Mouse (Mus musculus) forebrain, embryonic 11.5 days (tissue): ENCODE results near the gene Sphkap. TPM values are rescaled to one million over a fixed set of nuclear protein-coding genes. Genes with fewer than 3 reads are reported as not detected.

Source experiments
- ATAC-seq: fragments of 200-750 bp; cut with Nextera tagmentation; replicated peaks from 2 replicates; pipeline ENCODE4 v1.8.0; 2017; ENCODE audit warnings: moderate TSS enrichment; ENCODE audit not compliant: low FRiP score
- DNase-seq: peaks from one replicate; pipeline ENCODE4 v3.0.0-alpha.2; 2017; ENCODE audit warnings: low spot score
- H3K27ac ChIP-seq: fragments of 300-500 bp; sonication (generic); 2 replicates; pipeline ENCODE4 v1.5.1; 2014; ENCODE audit warnings: low read depth, low read length
- H3K27me3 ChIP-seq: fragments of 300-500 bp; sonication (generic); 2 replicates; pipeline ENCODE4 v1.6.1; 2014; ENCODE audit warnings: mild to moderate bottlenecking, low read length, mixed read lengths; ENCODE audit not compliant: control insufficient read depth, insufficient read depth
- H3K36me3 ChIP-seq: fragments of 300-500 bp; sonication (generic); 2 replicates; pipeline ENCODE4 v1.6.1; 2014; ENCODE audit warnings: mild to moderate bottlenecking, low read length, moderate library complexity, mixed read lengths; ENCODE audit not compliant: control insufficient read depth, insufficient read depth
- H3K4me1 ChIP-seq: fragments of 300-500 bp; sonication (generic); replicated peaks from 2 replicates; pipeline ENCODE4 v1.6.1; 2014; ENCODE audit warnings: low read length, mixed read lengths; ENCODE audit not compliant: control insufficient read depth, insufficient read depth
- H3K4me2 ChIP-seq: fragments of 300-500 bp; sonication (generic); 2 replicates; pipeline ENCODE4 v1.6.1; 2014; ENCODE audit warnings: low read depth, mild to moderate bottlenecking, low read length, moderate library complexity, mixed read lengths; ENCODE audit not compliant: severe bottlenecking
- H3K4me3 ChIP-seq: fragments of 300-500 bp; sonication (generic); 2 replicates; pipeline ENCODE4 v1.5.1; 2014; ENCODE audit warnings: low read depth, low read length
- H3K9ac ChIP-seq: fragments of 300-500 bp; sonication (generic); 2 replicates; pipeline ENCODE4 v1.6.1; 2014; ENCODE audit warnings: low read length
- H3K9me3 ChIP-seq: fragments of 300-500 bp; sonication (generic); 2 replicates; pipeline ENCODE4 v1.6.1; 2016; ENCODE audit warnings: low read length, mixed read lengths; ENCODE audit not compliant: control insufficient read depth
- whole genome bisulfite sequencing: fragments of 180-500 bp; shearing (Covaris S2); extraction: QIAGEN DNeasy Blood & Tissue Kit; methylation state at CpG from one replicate; pipeline ENCODE4 v1.1.7; 2014; 5-methylcytosine and 5-hydroxymethylcytosine counted together
- polyA plus RNA-seq: library from polyadenylated mRNA; unstranded; fragments of >200 nt; fragmentation: Nextera tagmentation; extraction: Ambion mirVana; gene quantifications from 2 replicates; pipeline ENCODE4 v1.2.1, GENCODE M21; 2014

The Sphkap gene
- polyA plus RNA-seq, 1 experiment from 2014 or later: 1.1 TPM

GRCm38 (mm10) chr1:83395559-83395958 lies 12.4 kb downstream of the Sphkap start:
- Histone ChIP-seq H3K9me3 (no peaks in the 10 kb centered on the region), H3K4me3 (no peak overlapping the region), H3K36me3 (no peaks in the 10 kb centered on the region), H3K4me1 (no peaks in the 10 kb centered on the region), H3K9ac (no peak overlapping the region), H3K4me2 (no peak overlapping the region), H3K27ac (no peak overlapping the region), H3K27me3 (no peaks in the 10 kb centered on the region)
- ATAC-seq (no peak), DNase-seq (no peak)
- 82% methylated on average over 5 of the region's 5 CpGs for WGBS

GRCm38 (mm10) chr1:83389419-83389818 lies 18.6 kb downstream of the Sphkap start:
- no peak overlapping the region for H3K27ac ChIP-seq
- DNase-seq (no peak), ATAC-seq (no peak)
- H3K9ac ChIP-seq: no peak overlapping the region
- H3K4me3 ChIP-seq: no peak overlapping the region
- no peaks in the 10 kb centered on the region for H3K27me3 ChIP-seq
- no peaks in the 10 kb centered on the region for H3K4me1 ChIP-seq
- WGBS: 62% methylated on average over 4 of the region's 4 CpGs
- H3K36me3 ChIP-seq: no peaks in the 10 kb centered on the region
- H3K4me2 ChIP-seq: no peak overlapping the region
- H3K9me3 ChIP-seq: no peaks in the 10 kb centered on the region

- Histone ChIP-seq H3K27me3 (no peaks in the 10 kb centered on the region), H3K27ac (no peak overlapping the region), H3K4me3 (no peak overlapping the region), H3K36me3 (no peaks in the 10 kb centered on the region), H3K9ac (no peak overlapping the region), H3K9me3 (no peaks in the 10 kb centered on the region), H3K4me1 (no peaks in the 10 kb centered on the region), H3K4me2 (no peak overlapping the region)
- no peak for DNase-seq
- ATAC-seq: no peak
- 84% methylated on average over 1 of the region's 1 CpGs for WGBS
Measured at GRCm38 (mm10) chr1:83377404-83377803, 30.6 kb downstream of the Sphkap start.

DNA sequence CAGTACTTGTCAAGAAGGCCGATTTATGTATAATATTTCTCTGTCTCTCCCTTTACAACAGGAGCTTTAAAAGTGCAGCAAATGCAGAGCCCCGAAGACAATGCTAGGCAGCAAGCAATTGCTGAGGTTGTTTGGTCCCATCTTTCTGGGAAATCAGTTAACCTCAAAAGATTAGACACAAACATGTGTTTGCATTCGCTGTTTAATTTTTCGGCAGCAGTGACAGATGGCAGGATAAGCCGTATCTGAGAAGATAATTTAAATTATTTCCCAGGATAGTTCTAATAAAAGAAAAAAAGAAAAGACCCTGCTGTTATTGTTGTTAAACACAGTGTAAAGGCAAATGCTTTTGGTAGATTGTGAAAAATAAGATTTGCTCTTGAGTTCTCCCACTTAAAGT lies 41.5 kb downstream of the Sphkap start:
- no peaks in the 10 kb centered on the region for H3K9me3 ChIP-seq
- no peak overlapping the region for H3K27ac ChIP-seq
- H3K4me2 ChIP-seq: no peak overlapping the region
- no peak overlapping the region for H3K9ac ChIP-seq
- H3K36me3 ChIP-seq: no peaks in the 10 kb centered on the region
- no peak for DNase-seq
- WGBS: 93% methylated on average over 5 of the region's 5 CpGs
- H3K4me1 ChIP-seq: no peaks in the 10 kb centered on the region
- no peak overlapping the region for H3K4me3 ChIP-seq
- no peaks in the 10 kb centered on the region for H3K27me3 ChIP-seq
- ATAC-seq: no peak

GRCm38 (mm10) chr1:83362168-83362567 lies 45.8 kb downstream of the Sphkap start:
- no peaks in the 10 kb centered on the region for H3K9me3 ChIP-seq
- H3K4me3 ChIP-seq: no peak overlapping the region
- ATAC-seq (no peak), DNase-seq (no peak)
- H3K27me3 ChIP-seq: no peaks in the 10 kb centered on the region
- 78% methylated on average over 6 of the region's 6 CpGs for WGBS
- H3K27ac ChIP-seq: no peak overlapping the region
- H3K36me3 ChIP-seq: no peaks in the 10 kb centered on the region
- no peak overlapping the region for H3K4me2 ChIP-seq
- no peaks in the 10 kb centered on the region for H3K4me1 ChIP-seq
- no peak overlapping the region for H3K9ac ChIP-seq

- Histone ChIP-seq H3K9me3 (no peaks in the 10 kb centered on the region), H3K27me3 (no peaks in the 10 kb centered on the region), H3K4me2 (no peak overlapping the region), H3K4me1 (no peaks in the 10 kb centered on the region), H3K36me3 (no peaks in the 10 kb centered on the region), H3K27ac (no peak overlapping the region), H3K4me3 (no peak overlapping the region), H3K9ac (no peak overlapping the region)
- ATAC-seq (no peak), DNase-seq (no peak)
- WGBS: 77% methylated on average over 1 of the region's 1 CpGs
Measured at GRCm38 (mm10) chr1:83346453-83346852, 61.5 kb downstream of the Sphkap start.

- H3K9me3 ChIP-seq: no peaks in the 10 kb centered on the region
- H3K4me2 ChIP-seq: no peak overlapping the region
- no peaks in the 10 kb centered on the region for H3K4me1 ChIP-seq
- DNase-seq (no peak), ATAC-seq (peak; percentile 44; the same call in 1 of the 2 replicates)
- no peaks in the 10 kb centered on the region for H3K36me3 ChIP-seq
- 70% methylated on average over 14 of the region's 14 CpGs for WGBS
- no peak overlapping the region for H3K27ac ChIP-seq
- H3K27me3 ChIP-seq: no peaks in the 10 kb centered on the region
- H3K4me3 ChIP-seq: no peak overlapping the region
- no peak overlapping the region for H3K9ac ChIP-seq
Measured at GRCm38 (mm10) chr1:83345572-83345971, 62.4 kb downstream of the Sphkap start.

GRCm38 (mm10) chr1:83345069-83345468 lies 62.9 kb downstream of the Sphkap start:
- no peak for ATAC-seq
- H3K4me1 ChIP-seq: no peaks in the 10 kb centered on the region
- H3K9me3 ChIP-seq: no peaks in the 10 kb centered on the region
- no peak overlapping the region for H3K27ac ChIP-seq
- WGBS: 56% methylated on average over 3 of the region's 3 CpGs
- no peak overlapping the region for H3K4me2 ChIP-seq
- no peak overlapping the region for H3K9ac ChIP-seq
- no peaks in the 10 kb centered on the region for H3K36me3 ChIP-seq
- DNase-seq: no peak
- H3K27me3 ChIP-seq: no peaks in the 10 kb centered on the region
- no peak overlapping the region for H3K4me3 ChIP-seq

GRCm38 (mm10) chr1:83342726-83343250 lies 65.2 kb downstream of the Sphkap start:
- H3K27ac ChIP-seq: no peak overlapping the region
- no peaks in the 10 kb centered on the region for H3K36me3 ChIP-seq
- no peaks in the 10 kb centered on the region for H3K27me3 ChIP-seq
- ATAC-seq: no peak
- no peak overlapping the region for H3K9ac ChIP-seq
- DNase-seq: no peak
- H3K4me1 ChIP-seq: no peaks in the 10 kb centered on the region
- H3K9me3 ChIP-seq: no peaks in the 10 kb centered on the region
- 69% methylated on average over 4 of the region's 4 CpGs for WGBS
- H3K4me2 ChIP-seq: no peak overlapping the region
- no peak overlapping the region for H3K4me3 ChIP-seq
